Mouse (Mus musculus) neural tube, embryonic 11.5 days (tissue): ENCODE results near the gene Krt15. TPM values are rescaled to one million over a fixed set of nuclear protein-coding genes. Genes with fewer than 3 reads are reported as not detected.

Experiments
- ATAC-seq: fragments of 200-750 bp; cut with Nextera tagmentation; 2 replicates; pipeline ENCODE4 v1.8.0; 2017; ENCODE audit warnings: moderate number of reproducible peaks, mild to moderate bottlenecking, moderate TSS enrichment, moderate library complexity; ENCODE audit not compliant: insufficient read depth, low FRiP score, low TSS enrichment
- DNase-seq: peaks from one replicate; pipeline ENCODE4 v3.0.0-alpha.2; 2015; ENCODE audit warnings: low spot score
- H3K27ac ChIP-seq: fragments of 300-500 bp; sonication (generic); 2 replicates; pipeline ENCODE4 v1.5.1; 2014; ENCODE audit warnings: low read depth, mild to moderate bottlenecking, low read length
- H3K27me3 ChIP-seq: fragments of 300-500 bp; sonication (generic); 2 replicates; pipeline ENCODE4 v1.6.1; 2014; ENCODE audit warnings: mild to moderate bottlenecking, low read length, mixed read lengths; ENCODE audit not compliant: control insufficient read depth, insufficient read depth
- H3K36me3 ChIP-seq: fragments of 300-500 bp; sonication (generic); 2 replicates; pipeline ENCODE4 v1.6.1; 2014; ENCODE audit warnings: mild to moderate bottlenecking, low read length, moderate library complexity, mixed read lengths; ENCODE audit not compliant: control insufficient read depth, insufficient read depth
- H3K4me1 ChIP-seq: fragments of 300-500 bp; sonication (generic); 2 replicates; pipeline ENCODE4 v1.6.1; 2014; ENCODE audit warnings: low read length, mixed read lengths; ENCODE audit not compliant: control insufficient read depth, insufficient read depth
- H3K4me2 ChIP-seq: fragments of 300-500 bp; sonication (generic); 2 replicates; pipeline ENCODE4 v1.6.1; 2014; ENCODE audit warnings: low read depth, mild to moderate bottlenecking, moderate library complexity
- H3K4me3 ChIP-seq: fragments of 300-500 bp; sonication (generic); 2 replicates; pipeline ENCODE4 v1.5.1; 2014; ENCODE audit warnings: low read depth, low read length
- H3K9ac ChIP-seq: fragments of 300-500 bp; sonication (generic); 2 replicates; pipeline ENCODE4 v1.6.1; 2014; ENCODE audit warnings: mild to moderate bottlenecking, low read length
- H3K9me3 ChIP-seq: fragments of 300-500 bp; sonication (generic); 2 replicates; pipeline ENCODE4 v1.6.1; 2016; ENCODE audit warnings: low read length; ENCODE audit not compliant: control insufficient read depth
- WGBS: fragments of 180-500 bp; shearing (Covaris S2); extraction: QIAGEN DNeasy Blood & Tissue Kit; methylation state at CpG from one replicate; pipeline ENCODE4 v1.1.7; 2014; 5-methylcytosine and 5-hydroxymethylcytosine counted together
- polyA plus RNA-seq: library from polyadenylated mRNA; unstranded; fragments of >200 nt; fragmentation: Nextera tagmentation; extraction: Ambion mirVana; gene quantifications from 2 replicates; pipeline ENCODE4 v1.2.1, GENCODE M21; 2014

Krt15 gene
- polyA plus RNA-seq, 1 experiment from 2014 or later, result 2.7 TPM

GRCm38 (mm10) chr11:100105576-100106122, 30.1 kb downstream of the Krt15 start, which contains the start of gene Krt36:
Gene Krt36, minus strand, starts transcription at chr11:100105626.
- 83% methylated on average over 6 of the region's 6 CpGs for WGBS
- H3K27me3 ChIP-seq, result no peaks in the 10 kb centered on the region
- ATAC-seq (no peak), DNase-seq (no peak)
- H3K4me3 ChIP-seq, result no peak within 1 kb of the TSS
- no peaks in the 10 kb centered on the region for H3K9me3 ChIP-seq
- H3K36me3 ChIP-seq, result no peaks in the 10 kb centered on the region
- H3K4me2 ChIP-seq, result no peak within 1 kb of the TSS
- no peak within 1 kb of the TSS for H3K27ac ChIP-seq
- H3K9ac ChIP-seq, result no peak within 1 kb of the TSS
- no peaks in the 10 kb centered on the region for H3K4me1 ChIP-seq

DNA sequence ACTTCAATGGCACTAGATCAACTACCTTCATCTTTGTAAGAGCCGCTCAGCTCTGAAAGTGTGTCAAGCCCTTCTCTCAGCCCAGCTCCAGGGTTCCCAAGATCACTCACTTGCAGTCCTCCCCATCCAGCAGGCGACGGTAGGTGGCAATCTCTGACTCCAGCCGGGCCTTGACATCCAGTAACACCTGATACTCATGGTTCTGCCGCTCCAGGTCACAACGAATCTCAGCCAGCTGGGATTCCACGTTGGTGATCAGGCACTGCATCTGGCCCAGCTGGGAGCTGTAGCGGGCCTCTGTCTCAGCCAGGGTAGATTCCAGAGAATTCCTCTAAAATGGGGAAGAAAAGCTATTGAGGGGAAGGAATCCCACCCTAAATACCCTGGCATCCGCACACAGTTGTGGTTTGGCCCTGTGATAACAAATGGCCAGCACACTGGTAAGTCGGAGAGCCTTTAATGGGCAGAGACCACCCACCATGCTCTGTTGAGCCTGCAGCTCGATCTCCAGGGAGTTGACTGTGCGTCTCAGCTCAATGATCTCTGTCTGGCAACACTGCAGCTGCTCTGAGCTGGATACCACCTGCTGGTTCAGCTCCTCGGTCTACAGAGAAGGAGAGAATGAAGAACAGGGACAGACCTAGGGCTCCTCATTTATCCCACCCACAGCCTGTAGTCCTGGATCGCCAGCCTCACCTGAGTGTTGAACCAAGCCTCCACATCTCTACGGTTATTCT, 32.9 kb downstream of the Krt15 start:
- 67% methylated on average over 15 of the region's 15 CpGs for WGBS
- ATAC-seq, result no peak
- Histone ChIP-seq H3K36me3 (no peaks in the 10 kb centered on the region), H3K9ac (no peak overlapping the region), H3K27ac (no peak overlapping the region), H3K27me3 (no peaks in the 10 kb centered on the region), H3K9me3 (no peaks in the 10 kb centered on the region), H3K4me3 (no peak overlapping the region), H3K4me2 (no peak overlapping the region), H3K4me1 (no peaks in the 10 kb centered on the region)
- no peak for DNase-seq

- no peak overlapping the region for H3K4me3 ChIP-seq
- 79% methylated on average over 4 of the region's 4 CpGs for WGBS
- H3K9ac ChIP-seq, result no peak overlapping the region
- no peaks in the 10 kb centered on the region for H3K4me1 ChIP-seq
- ATAC-seq (no peak), DNase-seq (no peak)
- no peaks in the 10 kb centered on the region for H3K36me3 ChIP-seq
- no peak overlapping the region for H3K27ac ChIP-seq
- H3K27me3 ChIP-seq, result no peaks in the 10 kb centered on the region
- no peak overlapping the region for H3K4me2 ChIP-seq
- H3K9me3 ChIP-seq, result no peaks in the 10 kb centered on the region
Observed at GRCm38 (mm10) chr11:100100391-100100790, 35.3 kb downstream of the Krt15 start.

GRCm38 (mm10) chr11:100097819-100098218, 37.9 kb downstream of the Krt15 start:
- DNase-seq (no peak), ATAC-seq (no peak)
- no peak overlapping the region for H3K4me3 ChIP-seq
- no peak overlapping the region for H3K27ac ChIP-seq
- no peaks in the 10 kb centered on the region for H3K27me3 ChIP-seq
- no peaks in the 10 kb centered on the region for H3K4me1 ChIP-seq
- WGBS, result 63% methylated on average over 9 of the region's 9 CpGs
- H3K4me2 ChIP-seq, result no peak overlapping the region
- H3K36me3 ChIP-seq, result no peaks in the 10 kb centered on the region
- no peaks in the 10 kb centered on the region for H3K9me3 ChIP-seq
- H3K9ac ChIP-seq, result no peak overlapping the region

DNA sequence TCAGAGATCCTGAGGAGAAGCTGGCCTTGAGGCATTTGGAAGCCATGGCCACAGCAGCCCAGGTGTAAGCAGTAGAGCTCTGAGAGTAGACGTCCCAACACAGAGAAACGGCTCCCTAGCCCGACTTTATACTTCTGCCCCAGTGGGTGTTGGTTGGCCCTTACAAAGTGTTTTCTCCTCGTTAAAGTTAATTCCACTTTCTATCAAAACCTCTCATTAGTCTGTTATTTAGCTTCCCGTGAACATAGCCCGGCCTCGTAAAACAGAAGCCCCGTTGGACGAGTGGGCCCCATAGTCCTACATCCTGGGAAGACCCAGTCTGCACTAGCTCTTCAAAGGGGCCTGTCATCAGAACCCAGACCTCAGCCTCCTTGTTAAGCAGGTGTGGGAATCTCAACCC, 39.6 kb downstream of the Krt15 start, which contains the start of gene Krt35:
TSS of gene Krt35 (minus strand) at position 101 of the 400 bp plus-strand sequence.
- no peaks in the 10 kb centered on the region for H3K36me3 ChIP-seq
- H3K4me3 ChIP-seq, result no peak within 1 kb of the TSS
- 80% methylated on average over 9 of the region's 9 CpGs for WGBS
- H3K9ac ChIP-seq, result no peak within 1 kb of the TSS
- no peak within 1 kb of the TSS for H3K4me2 ChIP-seq
- no peaks in the 10 kb centered on the region for H3K9me3 ChIP-seq
- H3K27me3 ChIP-seq, result no peaks in the 10 kb centered on the region
- H3K4me1 ChIP-seq, result no peaks in the 10 kb centered on the region
- no peak for DNase-seq
- no peak for ATAC-seq
- H3K27ac ChIP-seq, result no peak within 1 kb of the TSS

DNA sequence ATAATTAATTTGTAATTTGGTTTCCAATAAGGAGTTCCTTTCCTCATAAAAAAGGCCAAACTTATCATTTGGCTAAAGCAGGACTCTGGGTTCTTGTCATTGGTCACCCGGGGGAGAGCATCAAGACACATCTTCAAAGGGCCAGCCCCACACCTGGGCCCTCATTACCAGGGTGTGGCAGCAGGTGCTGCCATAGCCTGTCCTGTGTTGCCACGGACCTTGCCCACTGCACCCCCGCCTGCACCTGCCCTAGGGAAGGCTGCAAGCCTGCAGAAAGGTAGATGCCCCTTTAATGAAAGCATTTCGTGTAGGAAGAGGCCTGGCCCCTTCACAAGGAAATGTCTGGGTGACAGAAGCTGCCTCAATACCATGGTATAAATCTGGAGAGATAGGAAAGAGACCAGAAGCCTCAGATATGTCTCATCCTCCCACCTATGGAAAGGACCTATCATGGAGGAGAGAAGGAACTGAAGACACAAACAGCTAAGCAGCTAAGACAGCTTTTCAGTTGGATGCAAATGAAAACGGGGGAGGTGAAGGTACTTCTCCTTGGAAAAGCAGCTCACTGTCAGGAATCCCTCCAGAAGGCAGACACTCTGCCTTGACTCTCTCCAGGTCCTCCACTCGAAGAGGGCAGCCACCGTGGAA, 47.2 kb downstream of the Krt15 start:
- H3K4me2 ChIP-seq, result no peak overlapping the region
- no peak for DNase-seq
- no peaks in the 10 kb centered on the region for H3K4me1 ChIP-seq
- no peak overlapping the region for H3K4me3 ChIP-seq
- no peak overlapping the region for H3K27ac ChIP-seq
- H3K36me3 ChIP-seq, result no peaks in the 10 kb centered on the region
- no peak overlapping the region for H3K9ac ChIP-seq
- WGBS, result 71% methylated on average over 7 of the region's 7 CpGs
- H3K9me3 ChIP-seq, result no peaks in the 10 kb centered on the region
- H3K27me3 ChIP-seq, result no peaks in the 10 kb centered on the region
- no peak for ATAC-seq

DNA sequence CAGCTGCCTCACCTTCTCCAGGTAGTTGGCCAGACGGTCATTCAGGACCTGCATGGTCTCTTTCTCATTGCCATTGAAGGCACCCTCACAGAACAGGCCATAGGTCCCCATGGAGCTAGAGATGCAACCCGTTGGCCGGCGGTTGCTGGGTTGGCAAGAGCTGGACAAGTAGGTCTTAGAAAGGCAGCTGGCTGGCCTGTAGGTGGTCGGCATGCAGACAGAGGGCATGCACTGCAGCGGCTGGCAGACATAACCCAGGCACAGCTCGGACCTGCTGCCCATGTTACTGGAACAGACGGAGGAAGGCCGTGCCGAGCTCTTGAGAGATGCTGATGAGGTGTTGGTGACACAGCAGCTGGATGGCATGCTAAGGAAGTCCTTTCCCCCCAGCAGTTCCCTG, 47.9 kb downstream of the Krt15 start, which contains the start of gene Krt32:
TSS of gene Krt32 (minus strand) at position 366 of the 400 bp plus-strand sequence.
- DNase-seq, result no peak
- no peaks in the 10 kb centered on the region for H3K9me3 ChIP-seq
- ATAC-seq, result no peak

More for the DNA sequence above, 47.9 kb downstream of the Krt15 start, which contains the start of gene Krt32:
- H3K4me2 ChIP-seq, result no peak within 1 kb of the TSS
- H3K27me3 ChIP-seq, result no peaks in the 10 kb centered on the region
- H3K27ac ChIP-seq, result no peak within 1 kb of the TSS
- H3K36me3 ChIP-seq, result no peaks in the 10 kb centered on the region
- no peak within 1 kb of the TSS for H3K9ac ChIP-seq
- WGBS, result 91% methylated on average over 10 of the region's 10 CpGs
- no peaks in the 10 kb centered on the region for H3K4me1 ChIP-seq
- no peak within 1 kb of the TSS for H3K4me3 ChIP-seq
